Mouse (Mus musculus) cerebellum, postnatal 36 days (tissue): Measurements from ENCODE around the gene Sspo.
A peak's percentile ranks its signal among the peaks of the same experiment; 100 is the strongest.

Experiments
- DNase-seq, 2 experiments: peaks; one replicate each; pipeline ENCODE4 v3.0.0; 2021 to 2022; ENCODE audit warnings: mixed read lengths in 2 of 2

The Sspo gene

DNA sequence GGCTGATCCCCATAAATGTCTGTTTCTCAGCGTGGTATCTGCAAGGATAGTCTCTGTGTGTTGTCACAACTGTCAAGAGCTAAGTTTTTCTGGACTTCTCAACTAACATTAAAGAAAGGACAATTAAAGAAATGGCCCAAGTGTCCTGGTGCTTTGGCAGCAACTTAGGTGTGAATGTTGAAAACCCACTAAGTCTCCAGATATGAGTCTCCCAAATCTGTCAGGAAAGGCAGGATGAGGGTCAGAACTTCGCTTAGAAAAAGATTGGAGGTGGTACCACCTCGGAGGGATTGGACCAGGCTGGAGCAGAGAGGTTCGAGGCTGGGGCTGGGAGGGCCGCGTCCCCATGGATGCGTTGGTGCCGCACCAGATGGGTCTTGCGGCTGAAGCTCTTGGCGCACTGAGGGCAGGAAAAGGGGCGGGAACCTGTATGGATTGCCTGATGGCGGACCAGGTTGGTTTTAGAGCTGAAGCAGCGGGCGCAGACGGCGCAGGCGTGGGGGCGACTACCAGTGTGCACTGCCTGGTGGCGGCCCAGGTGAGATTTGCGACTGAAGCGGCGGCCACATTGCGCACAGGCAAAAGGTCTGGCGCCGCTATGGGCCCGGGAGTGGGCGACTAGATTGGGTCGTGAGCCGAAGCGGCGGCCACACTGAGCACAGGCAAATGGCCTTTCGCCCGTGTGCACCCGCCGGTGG lies 10.2 kb upstream of the Sspo start:
- peak; percentile 67 to 71 for DNase-seq

DNA sequence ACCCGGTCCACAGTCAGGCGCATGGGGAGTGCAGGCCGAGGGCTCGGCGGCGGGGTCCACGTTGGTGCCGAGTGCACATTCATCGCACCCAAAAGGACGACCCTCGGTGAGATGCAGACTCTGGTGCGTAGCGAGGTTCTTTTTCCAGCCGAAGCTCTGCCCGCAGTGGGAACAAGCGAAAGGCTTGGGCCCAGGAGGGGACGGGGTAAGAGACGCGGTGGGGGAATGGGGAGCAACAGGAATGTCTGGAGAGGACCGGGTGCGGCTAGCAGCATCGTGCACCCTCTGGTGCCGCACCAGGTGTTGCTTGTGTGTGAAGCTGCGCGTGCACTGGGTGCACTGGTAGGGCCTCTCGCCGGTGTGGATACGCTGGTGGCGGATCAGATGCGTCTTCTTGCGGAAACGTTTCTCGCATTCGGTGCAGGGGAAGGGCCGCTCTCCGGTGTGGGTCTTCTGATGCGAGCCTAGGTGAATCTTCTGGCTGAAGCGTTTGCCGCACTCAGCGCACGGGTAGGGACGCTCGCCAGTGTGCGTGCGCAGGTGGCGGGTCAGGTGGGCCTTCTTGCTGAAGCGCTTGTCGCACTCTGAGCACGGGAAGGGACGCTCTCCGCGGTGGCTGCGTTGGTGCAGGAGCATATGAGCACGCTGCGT lies 9.4 kb upstream of the Sspo start:
- peak; percentile 73 to 77 for DNase-seq

DNA sequence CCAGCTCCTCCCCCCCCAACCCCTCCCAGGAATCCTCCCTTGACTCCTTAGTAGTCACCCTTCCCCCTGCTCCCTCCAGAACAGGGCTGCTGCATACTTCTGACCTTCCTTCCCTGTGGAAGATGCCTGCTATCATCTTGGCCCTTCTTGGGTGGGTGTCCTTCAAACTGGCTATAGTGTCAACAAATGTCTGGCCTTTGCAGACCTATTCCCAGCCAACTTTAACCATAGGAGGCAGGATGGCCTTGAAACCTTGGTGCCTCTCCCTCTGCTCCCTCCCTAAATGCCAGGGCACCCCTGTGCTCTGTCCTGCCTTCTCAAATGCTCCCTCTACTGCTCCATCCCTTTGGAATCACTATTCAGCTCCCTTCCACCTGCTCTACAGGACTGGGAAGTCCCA lies 8.4 kb upstream of the Sspo start:
- DNase-seq, result no peak

DNA sequence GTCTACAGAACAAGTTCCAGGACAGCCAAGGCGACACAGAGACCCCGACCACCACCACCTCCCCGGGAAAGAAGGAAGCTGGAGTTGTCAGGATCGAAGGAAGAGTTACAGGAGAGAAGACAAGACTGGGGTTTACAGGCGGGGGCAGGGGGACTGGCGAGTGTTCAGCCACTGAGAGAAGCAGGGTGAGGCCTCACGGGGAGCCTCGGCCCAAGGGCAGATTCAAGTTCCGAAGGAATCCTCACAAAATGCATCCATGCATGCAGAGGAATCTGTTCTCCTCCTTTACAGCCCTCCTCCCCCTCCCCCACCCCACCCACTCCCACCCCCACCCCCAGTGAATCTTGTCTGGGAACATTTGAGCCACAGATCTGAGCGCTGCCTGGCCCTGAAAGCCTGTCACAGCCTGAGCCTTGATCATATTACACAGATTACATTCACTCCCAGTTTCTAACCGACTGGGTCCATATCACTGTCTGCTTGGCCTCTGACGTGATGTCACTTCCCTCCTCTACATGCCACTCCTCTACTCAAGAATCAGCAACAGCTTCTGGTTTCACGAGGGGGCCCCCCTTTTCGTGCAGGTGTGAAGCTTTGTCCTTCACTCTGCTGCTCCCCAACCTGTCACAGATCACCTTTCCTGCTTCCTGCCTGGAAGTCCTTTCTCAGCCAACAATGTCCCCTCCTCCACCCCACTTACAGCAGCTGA lies 7.6 kb upstream of the Sspo start:
- no peak for DNase-seq

DNA sequence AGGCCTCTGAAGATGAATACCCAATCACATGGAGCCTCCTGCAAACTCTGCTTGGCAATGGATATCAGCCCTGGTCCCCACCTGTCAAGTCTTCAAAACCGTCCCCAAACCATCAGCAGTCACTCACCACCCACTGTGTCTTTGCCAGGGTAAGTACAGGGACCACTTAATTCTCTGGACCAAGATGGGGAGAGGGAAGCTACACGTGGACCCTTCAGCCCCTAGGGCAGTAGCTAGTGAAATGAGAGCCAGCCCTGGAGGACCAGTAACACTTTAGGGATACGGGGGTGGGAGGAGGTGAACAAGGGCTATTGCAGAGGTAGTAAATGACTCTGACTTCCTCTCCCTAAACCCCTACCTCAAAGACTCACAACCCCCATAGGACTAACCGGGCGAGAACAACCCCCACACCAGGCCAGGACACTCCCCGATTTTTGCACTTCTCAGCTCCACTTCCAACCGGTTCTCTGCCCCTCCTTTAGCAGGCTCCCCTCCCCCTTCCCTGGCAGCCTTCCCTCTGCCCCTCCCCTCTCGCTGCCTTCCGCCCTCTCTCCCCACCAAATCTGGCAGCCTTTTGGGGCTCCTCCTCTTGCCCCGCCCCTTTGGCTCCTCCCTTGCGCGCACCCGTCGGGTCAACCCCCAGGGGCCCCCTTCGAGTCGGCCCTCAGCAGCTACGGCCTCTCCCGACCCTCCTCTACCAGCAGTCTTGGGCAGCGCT lies 4.3 kb upstream of the Sspo start:
- peak; percentile 82 to 92 for DNase-seq

DNA sequence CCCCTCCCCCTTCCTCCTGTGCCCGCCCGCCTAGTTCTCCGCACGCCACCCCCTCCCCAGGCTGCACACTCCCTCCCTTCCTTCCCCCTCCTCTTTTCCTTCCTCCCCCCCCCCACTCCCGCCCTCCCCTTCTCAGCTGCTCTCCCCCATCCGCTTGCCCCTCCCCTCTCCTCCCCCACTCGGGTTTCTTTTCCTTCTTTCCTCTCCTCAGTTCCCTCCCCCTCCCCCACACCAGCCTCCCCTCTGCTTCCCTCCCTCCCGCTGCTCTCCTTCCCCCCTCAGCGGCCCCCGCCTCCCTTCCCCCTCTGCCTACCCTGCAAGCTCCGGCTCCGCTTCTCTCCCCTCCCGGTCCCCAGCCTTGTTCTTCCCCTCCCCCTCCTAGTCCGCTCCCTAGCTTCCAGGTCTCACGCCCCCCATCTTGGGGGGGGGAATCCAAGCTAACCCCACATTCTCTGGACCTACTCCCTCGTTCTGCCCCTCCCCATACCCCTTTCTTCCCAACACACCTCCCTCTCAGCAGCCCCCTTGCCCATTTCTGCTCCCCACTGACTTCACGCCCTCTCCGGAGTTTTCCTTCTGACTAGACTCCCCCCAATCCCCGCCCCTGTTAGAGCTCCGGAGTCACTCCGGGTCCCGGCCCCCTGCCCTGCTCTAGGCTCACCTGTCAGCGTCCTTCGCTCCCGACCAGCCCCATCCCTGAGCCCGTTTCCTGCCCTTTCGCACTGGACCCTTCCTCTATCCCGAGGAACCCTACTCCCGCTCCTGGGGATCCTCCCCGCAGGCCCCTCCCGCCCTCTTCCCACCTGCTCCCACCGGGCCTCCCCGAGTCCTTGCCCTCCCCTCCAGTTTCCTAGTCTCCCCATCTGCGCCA lies 3.5 kb upstream of the Sspo start:
- peak; percentile 53 to 75 for DNase-seq

DNA sequence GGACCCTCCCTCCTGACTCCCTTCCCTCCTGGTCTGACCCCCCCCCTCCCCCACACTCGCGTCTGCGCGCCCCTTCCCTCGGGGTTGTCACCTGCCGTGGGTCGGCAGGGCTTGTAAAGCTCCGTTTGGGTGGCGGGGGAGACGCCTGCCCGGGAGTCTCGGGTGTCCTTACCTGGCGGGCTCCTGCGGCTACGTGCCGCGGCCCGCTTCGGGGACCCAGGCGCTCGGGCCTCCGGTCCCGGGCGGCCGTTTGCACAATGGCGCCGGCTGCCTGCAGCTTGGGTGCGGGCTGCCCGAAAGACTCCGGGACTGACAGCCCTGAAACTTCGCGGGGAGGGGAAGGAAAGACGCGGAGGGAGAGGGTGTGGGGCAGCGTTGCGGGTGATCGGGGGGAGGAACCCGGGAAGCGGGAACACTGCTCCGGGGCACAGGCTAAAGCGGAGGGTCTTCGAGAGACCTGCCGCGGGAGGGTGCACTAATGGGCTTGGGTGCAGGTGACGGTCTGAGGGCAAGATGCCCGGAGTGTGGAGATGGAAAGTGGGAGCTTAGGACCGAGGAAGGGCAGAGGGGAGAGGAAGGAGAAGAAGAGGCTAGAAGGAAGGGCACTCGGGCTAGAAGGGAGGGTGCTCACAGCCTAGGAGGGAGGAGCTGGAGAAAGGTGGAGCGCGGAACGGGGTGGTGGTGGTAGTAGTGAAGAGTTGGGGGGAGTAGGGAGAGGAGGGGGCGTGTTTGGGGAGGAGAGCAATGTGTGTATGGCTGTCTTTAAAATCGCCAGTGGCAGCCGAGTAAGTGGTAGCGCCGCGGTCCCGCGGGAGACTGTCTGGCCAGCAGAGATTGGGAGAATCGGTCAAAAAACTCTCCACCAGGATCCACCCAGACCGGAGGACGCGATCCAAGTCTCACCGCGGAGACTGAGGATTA lies 2.6 kb upstream of the Sspo start, which contains the start of gene Zfp467:
TSS of gene Zfp467 (minus strand) at position 645 of the 921 bp plus-strand sequence.
- DNase-seq, result peak; percentile 63 to 65

DNA sequence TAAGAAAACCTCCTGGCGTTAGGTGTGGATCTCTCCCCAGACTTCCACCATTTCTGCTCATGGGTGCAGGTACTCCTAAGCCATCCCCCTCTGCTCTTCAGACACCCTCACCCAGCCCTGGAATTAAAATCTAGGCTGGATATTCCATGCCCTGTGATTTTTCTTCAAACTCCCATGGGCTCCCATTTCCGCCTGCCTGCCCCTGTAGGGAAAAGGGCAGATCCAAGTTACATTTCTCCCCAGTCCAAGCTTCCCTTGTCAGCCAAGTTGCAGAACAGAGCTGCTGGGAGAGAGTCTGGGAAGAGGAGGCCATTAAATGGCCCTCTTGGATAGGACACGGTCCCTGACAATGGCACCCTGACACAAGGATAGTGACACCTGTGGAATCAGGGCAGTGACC lies 1.8 kb upstream of the Sspo start:
- no peak for DNase-seq

DNA sequence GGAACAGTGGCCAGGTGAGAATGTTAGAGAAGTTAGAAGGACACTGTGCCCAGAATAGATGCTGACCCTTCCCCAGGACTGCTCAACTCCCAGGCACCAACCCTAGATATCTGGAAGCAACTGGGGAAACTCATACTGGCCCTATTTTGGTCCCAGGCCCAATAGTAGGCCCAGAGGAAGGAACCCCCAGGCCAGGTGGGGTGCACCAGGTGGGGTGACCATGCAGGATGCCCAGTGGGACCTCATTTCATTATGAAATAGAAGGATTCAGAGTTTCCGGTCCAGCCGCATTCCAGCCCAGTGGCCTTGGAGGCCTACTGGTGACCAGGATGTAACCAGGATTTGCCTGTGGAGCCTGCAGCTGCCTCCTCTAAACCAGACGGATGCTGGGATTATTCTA lies 1.1 kb upstream of the Sspo start:
- no peak for DNase-seq

DNA sequence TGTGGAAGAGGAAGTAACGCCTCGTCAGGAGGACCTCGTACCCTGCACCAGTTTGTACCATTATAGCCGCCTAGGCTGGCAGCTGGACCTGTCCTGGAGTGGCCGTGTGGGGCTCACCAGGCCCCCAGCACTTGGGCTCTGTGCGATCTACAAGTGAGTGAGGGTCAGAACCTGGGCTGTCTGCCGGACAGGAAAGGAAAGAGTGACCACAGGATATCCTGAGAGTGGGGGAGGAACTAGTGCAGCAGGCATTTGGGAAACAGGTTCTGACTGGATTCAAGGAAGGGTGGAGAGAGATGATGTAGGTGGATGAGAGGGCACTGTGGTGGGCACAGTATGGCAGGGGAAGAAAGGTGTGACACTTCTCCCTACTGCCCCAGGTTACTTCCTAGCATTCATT lies 498 bp downstream of the Sspo start:
- no peak for DNase-seq

DNA sequence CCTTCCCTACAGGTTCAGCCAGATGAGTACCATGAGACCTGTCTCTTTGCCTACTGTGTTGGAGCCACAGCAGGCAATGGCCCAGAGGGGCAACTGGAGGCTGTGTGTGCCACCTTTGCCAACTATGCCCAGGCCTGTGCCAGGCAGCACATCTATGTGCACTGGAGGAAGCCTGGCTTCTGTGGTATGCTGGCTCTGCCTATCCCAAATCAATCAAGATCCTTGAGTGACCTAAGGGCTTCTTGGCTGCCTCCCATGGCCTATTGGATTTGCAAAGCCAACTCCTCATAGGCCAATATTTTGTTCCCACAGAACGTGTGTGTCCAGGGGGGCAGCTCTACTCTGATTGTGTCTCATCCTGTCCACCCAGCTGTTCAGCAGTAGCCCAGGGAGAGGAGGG lies 4.1 kb downstream of the Sspo start:
- no peak for DNase-seq

DNA sequence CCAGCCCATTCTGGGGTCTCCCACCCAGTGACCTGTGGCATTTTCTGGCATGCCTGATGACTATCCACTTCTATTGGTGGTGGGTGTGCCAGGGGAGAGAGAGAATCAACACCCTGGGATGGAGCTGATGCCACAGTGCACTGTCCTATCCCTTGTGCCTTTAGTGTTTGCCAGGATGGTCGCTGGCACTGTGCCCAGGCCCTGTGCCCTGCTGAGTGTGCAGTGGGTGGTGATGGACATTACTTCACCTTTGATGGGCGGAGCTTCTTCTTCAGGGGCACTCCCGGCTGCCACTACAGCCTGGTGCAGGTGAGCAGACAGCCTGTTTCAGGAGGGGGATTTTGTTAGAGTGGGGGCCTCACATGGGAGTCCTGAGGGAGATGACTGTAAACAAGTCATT lies 4.7 kb downstream of the Sspo start:
- peak in 1 of 2 experiments; percentile 32 for DNase-seq

DNA sequence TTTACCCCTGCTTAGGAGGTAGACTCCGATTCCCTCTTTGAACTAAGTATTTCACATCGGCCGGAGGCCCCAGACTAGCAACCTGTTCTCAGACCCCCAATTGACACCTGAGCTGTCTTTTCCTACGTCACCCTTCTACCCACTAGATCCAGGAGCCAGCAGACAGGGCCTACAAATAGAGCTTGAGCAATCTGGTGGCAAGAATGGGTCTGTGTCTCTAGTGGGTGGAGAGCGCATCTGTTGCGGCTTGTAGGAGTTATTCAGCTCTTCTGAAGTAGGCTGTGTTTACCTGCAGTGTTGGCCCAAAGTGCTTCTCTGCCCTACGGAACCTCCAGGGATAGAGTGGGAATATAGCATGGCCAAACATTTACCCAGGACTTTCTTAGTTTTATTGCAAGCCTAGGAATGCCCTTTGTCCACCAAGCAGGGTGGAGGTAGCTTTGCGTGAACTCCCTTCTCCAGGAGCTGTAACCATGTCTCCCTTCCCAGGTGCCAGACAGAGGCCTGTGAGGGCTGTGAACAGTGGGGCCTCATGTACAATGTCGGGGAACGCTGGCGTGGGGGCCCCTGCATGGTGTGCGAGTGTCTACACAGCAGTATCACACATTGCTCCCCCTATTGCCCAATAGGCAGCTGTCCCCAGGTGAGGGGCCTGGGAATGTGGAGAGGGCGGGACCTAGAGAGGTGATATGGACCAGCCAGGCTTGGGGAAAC lies 17.1 kb downstream of the Sspo start:
- no peak for DNase-seq

DNA sequence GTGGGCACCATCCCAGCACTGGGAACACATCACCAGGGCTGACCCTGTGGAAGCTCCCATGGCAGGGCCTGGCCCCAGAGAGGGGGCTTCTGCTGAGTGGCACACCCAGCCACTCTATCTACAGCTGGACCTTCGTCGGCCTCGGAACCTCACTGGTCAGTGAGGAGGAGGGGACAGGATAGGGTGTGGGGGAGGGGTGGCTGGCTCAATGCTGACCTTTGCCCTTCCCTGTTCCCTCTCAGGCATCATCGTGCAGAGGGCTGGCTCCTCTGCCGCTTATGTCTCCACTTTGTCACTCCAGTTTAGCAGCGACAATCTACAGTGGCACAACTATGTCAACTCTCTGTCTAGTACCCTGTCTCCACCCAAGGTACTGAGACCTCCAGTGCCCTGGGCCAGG lies 18.7 kb downstream of the Sspo start:
- no peak for DNase-seq

DNA sequence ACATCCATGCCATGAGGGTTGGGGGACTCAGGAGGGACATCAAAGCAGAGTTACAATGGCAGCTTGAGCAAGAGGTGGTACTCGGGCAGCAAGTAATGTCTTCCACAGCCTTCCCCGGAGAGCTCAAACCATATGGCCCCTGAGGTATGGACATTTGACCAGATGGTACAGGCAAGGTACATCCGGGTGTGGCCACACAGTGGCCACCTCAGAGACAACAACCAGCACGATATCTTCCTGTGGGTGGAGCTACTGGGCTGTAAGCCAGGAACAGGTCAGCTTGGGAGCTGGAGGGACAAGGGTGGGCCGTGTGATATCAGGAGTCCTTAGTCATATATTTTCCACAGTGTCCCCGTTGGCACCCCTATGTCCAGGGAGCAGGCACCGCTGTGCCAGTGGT lies 19.5 kb downstream of the Sspo start:
- DNase-seq, result peak; percentile 19 to 22

DNA sequence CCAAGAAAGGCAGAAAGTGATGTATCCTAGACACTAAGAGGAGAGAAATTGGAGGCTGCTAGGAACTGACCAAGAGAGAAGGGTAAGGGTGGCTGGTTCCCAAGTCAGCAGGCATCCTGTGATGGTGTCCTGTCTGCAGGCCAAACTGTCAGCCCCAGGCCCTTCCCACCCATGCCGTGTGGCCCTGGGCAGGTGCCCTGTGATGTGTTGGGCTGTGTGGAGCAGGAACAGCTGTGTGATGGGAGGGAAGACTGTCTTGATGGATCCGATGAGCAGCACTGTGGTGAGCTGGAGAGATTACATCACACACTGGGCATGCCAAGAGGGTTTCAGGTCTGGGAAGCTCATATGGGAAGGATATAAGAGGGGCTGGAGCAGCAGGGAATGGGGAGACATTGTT lies 22.7 kb downstream of the Sspo start:
- no peak for DNase-seq

DNA sequence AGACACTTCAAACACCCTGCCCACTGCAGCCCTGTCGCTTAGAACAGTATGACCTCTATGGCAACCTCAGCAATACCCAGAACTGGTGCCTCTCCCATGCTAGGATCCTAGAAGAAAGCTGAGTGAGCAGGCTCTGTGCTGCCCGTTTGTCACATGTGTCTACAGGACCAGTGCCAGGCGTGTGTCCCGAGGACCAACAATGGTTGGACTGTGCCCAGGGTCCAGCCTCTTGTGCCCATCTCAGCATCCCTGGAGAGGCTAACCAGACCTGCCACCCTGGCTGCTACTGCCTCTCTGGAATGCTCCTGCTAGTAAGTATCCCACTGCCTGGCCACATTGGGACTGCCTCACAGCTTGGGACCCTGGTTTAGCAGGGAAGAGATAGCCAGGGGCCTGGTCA lies 30.4 kb downstream of the Sspo start:
- no peak for DNase-seq

DNA sequence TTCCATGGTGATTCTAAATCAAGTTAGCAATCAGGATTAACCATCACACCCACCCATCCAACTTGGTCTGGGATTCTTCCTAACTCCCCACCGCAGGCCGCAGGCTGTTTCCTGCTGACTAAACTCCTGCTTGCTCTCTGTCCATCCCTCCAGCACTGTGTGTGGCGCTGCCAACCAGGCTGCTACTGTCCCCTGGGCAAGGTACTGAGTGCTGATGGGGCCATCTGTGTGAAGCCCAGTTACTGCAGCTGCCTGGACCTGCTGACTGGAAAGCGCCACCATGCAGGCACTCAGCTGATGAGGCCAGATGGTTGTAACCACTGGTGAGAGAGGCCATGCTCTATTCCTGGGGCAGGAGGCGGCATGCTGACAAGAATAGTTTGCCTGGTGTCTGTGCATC lies 34.5 kb downstream of the Sspo start:
- no peak for DNase-seq

DNA sequence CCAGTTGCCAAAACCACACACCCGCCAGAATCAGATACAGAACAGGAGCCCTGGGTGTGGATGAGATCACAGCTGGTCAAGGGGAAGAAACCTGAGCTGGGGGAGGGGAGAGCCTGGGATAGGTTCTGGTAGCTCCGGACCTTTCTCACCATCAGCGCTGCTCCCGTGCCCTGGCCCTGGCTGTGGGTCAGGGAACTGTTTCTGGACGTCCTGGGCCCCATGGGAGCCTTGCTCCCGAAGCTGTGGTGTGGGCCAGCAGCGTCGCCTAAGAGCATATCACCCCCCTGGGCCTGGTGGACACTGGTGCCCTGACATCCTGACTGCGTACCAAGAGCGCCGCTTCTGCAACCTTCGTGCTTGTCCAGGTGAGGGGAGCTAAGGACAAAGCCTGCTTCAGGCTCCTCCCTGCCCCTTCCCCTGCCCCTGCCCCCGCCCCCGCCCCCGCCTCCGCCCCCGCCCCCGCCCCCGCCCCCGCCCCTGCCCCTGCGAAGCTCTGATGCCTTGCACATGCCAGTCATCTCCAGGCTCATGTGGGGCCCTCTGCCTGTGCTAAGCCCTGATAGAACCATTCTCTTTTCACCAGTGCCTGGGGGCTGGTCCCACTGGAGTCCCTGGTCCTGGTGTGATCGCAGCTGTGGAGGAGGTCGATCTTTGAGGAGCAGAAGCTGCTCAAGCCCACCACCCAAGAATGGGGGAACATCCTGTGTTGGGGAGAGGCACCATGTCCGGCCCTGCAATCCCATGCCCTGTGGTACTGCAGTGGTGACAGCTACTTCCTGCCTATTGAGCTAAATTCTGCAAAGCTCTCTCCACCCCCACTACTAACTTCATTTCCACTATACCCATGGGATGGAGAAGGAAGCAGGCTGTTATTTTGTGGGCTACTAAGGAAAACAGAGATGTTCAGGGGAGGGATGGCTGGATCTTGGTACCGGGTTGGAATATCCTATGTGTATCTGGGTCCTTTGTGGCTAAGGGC lies 40.0 kb downstream of the Sspo start:
- DNase-seq, result no peak
